Mouse (Mus musculus) kidney, embryonic 14.5 days (tissue): ENCODE measurements at regions not wholly inside any gene's neighbourhood (a gene's known extent, or its start where the extent isn't known, plus 50 kb on each side); places are given as distances from the start of the nearest gene placed in this dataset.

Experiments
- ATAC-seq: fragments of 200-750 bp; cut with Nextera tagmentation; 2 replicates; pipeline ENCODE4 v1.8.0; 2017; ENCODE audit warnings: moderate number of reproducible peaks, mild to moderate bottlenecking, moderate TSS enrichment, moderate library complexity; ENCODE audit not compliant: low FRiP score, low TSS enrichment
- H3K27ac ChIP-seq: fragments of 300-500 bp; sonication (generic); 2 replicates; pipeline ENCODE4 v1.5.1; 2014; ENCODE audit warnings: low read depth, mild to moderate bottlenecking, low read length, moderate library complexity, mixed read lengths
- H3K27me3 ChIP-seq: fragments of 300-500 bp; sonication (generic); 2 replicates; pipeline ENCODE4 v1.6.1; 2014; ENCODE audit warnings: mild to moderate bottlenecking, low read length; ENCODE audit not compliant: control insufficient read depth, insufficient read depth
- H3K36me3 ChIP-seq: fragments of 300-500 bp; sonication (generic); 2 replicates; pipeline ENCODE4 v1.6.1; 2014; ENCODE audit warnings: low read length, mixed read lengths; ENCODE audit not compliant: control insufficient read depth, insufficient read depth
- H3K4me1 ChIP-seq: fragments of 300-500 bp; sonication (generic); 2 replicates; pipeline ENCODE4 v1.6.1; 2014; ENCODE audit warnings: low read length, mixed read lengths; ENCODE audit not compliant: control insufficient read depth, insufficient read depth
- H3K4me2 ChIP-seq: fragments of 300-500 bp; sonication (generic); replicated peaks from 2 replicates; pipeline ENCODE4 v1.6.1; 2014; ENCODE audit warnings: low read depth, mild to moderate bottlenecking, low read length
- H3K4me3 ChIP-seq: fragments of 300-500 bp; sonication (generic); 2 replicates; pipeline ENCODE4 v1.5.1; 2014; ENCODE audit warnings: mild to moderate bottlenecking, low read length
- H3K9ac ChIP-seq: fragments of 300-500 bp; sonication (generic); 2 replicates; pipeline ENCODE4 v1.6.1; 2014; ENCODE audit warnings: low read depth, mild to moderate bottlenecking, low read length, moderate library complexity
- H3K9me3 ChIP-seq: fragments of 300-500 bp; sonication (generic); 2 replicates; pipeline ENCODE4 v1.6.1; 2016; ENCODE audit warnings: low read length; ENCODE audit not compliant: control insufficient read depth
- WGBS: fragments of 180-500 bp; shearing (Covaris S2); extraction: QIAGEN DNeasy Blood & Tissue Kit; methylation state at CpG from one replicate; pipeline ENCODE4 v1.1.7; 2014; 5-methylcytosine and 5-hydroxymethylcytosine counted together

DNA sequence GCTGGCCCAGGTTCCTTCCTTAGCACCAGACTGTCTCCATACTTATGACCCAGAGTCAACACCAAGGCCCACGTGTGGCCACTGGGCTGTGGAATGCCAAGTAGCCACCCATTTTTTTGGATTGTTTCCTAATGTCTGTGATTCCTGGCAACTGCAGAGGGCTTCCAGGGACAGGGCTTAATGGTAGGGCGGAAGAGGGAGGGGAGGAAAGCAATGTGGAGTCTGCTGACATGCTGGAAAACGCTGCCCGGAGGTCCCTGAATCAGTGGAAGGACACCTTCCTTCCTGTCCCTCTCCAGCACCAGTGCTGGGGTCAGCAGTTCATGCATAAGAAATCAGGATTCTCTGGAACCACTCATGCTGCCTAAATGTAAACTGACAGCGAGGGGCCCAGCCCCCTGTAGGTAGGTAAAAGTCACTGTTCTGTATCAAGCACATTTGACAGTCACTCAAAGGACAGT, 90.8 kb downstream of the Iyd start:
- no peak overlapping the region for H3K4me3 ChIP-seq
- H3K27me3 ChIP-seq: no peaks in the 10 kb centered on the region
- peaks cover 6% of the 10 kb centered on the region for H3K4me1 ChIP-seq
- H3K4me2 ChIP-seq: no peak overlapping the region
- no peak overlapping the region for H3K9ac ChIP-seq
- WGBS: 30% methylated on average over 5 of the region's 5 CpGs
- peak; percentile 24; the same call in 1 of the 2 replicates for ATAC-seq
- H3K36me3 ChIP-seq: no peaks in the 10 kb centered on the region
- peak overlapping the region; percentile 55; the same call in 1 of the 2 replicates for H3K27ac ChIP-seq
- H3K9me3 ChIP-seq: no peaks in the 10 kb centered on the region

DNA sequence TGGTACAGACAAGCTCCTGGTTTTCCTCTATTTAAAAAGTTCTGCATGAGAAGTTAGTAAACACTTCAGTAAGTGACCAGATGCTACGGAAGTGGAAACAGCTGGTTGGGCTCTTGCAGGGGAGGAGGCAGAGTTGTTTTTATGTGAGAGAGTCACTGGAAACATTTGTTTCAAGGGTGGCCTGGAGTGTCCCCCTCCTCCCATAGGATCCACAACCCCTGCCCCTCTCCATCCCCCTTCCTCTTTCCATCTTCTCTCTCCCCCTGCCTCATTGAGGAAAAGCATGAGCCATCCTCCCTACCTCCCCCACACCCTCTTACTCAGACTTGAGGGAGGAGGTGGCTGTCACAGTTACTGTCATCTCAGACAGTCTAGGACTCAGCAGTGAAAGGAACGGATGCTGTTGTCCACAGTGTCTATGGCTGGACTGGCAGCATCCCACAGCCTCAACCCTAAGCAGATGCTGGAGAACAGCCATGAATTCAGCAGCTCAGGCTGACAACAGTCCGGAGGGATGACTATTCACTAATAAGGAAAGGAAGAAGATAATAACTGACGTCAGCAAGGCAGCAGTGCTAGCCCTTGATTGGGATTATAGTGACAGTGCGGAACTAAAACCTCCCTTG, 93.9 kb downstream of the Iyd start:
- no peaks in the 10 kb centered on the region for H3K36me3 ChIP-seq
- H3K9me3 ChIP-seq: no peaks in the 10 kb centered on the region
- peak overlapping the region; percentile 76 for H3K27ac ChIP-seq
- no peaks in the 10 kb centered on the region for H3K27me3 ChIP-seq
- no peak overlapping the region for H3K4me2 ChIP-seq
- no peak overlapping the region for H3K9ac ChIP-seq
- peak; percentile 89 for ATAC-seq
- WGBS: 34% methylated on average over 5 of the region's 5 CpGs
- H3K4me1 ChIP-seq: peaks cover 6% of the 10 kb centered on the region
- H3K4me3 ChIP-seq: no peak overlapping the region

DNA sequence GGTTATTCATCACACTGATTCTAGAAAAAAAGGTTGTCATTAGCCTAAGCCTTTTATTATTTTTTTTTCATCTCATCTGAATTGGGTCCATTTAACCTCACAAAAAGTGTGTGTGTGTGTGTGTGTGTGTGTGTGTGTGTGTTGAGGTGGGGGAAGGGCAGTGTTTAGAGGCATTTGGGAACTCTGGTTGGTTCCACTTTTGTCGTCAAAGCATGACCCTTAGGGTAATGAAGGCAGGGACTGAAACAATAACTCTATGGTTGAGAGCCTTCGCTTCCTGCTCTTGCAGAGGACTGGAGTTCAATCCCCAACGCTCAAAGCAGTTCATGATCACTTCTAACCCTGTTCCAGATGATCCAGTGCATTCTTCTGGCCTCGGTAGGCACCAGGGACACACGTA, 96.1 kb upstream of the Plekhg1 start:
- Histone ChIP-seq H3K4me1 (no peaks in the 10 kb centered on the region), H3K4me3 (no peak overlapping the region), H3K27me3 (no peaks in the 10 kb centered on the region), H3K9ac (no peak overlapping the region), H3K27ac (no peak overlapping the region), H3K9me3 (no peaks in the 10 kb centered on the region), H3K36me3 (no peaks in the 10 kb centered on the region), H3K4me2 (no peak overlapping the region)
- WGBS: 55% methylated on average over 5 of the region's 5 CpGs
- ATAC-seq: no peak

DNA sequence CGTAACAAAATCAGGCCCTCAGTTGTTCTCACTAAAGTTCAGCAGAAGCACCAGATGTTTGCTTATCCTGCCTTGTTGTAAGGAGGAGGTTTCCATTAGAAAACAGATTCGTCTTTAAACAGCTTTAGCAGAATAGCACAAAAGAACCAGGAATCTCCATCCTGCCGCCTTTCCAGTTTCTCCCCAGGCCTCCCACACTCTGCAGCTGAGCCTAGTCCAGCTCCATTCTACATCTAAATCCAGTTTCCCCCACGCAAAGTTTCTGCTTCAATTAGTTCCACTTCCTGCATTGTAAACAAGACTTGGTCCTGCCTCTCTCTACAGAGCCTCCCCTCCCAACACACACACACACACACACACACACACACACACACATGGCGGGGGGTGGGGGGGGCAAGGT, 95.1 kb upstream of the Plekhg1 start:
- Histone ChIP-seq H3K4me2 (no peak overlapping the region), H3K27me3 (no peaks in the 10 kb centered on the region), H3K9ac (no peak overlapping the region), H3K4me1 (no peaks in the 10 kb centered on the region), H3K9me3 (no peaks in the 10 kb centered on the region), H3K27ac (no peak overlapping the region; the same call in 1 of the 2 replicates), H3K36me3 (no peaks in the 10 kb centered on the region), H3K4me3 (no peak overlapping the region)
- WGBS: 44% methylated on average over 5 of the region's 5 CpGs
- ATAC-seq: peak; percentile 65; the same call in 1 of the 2 replicates

DNA sequence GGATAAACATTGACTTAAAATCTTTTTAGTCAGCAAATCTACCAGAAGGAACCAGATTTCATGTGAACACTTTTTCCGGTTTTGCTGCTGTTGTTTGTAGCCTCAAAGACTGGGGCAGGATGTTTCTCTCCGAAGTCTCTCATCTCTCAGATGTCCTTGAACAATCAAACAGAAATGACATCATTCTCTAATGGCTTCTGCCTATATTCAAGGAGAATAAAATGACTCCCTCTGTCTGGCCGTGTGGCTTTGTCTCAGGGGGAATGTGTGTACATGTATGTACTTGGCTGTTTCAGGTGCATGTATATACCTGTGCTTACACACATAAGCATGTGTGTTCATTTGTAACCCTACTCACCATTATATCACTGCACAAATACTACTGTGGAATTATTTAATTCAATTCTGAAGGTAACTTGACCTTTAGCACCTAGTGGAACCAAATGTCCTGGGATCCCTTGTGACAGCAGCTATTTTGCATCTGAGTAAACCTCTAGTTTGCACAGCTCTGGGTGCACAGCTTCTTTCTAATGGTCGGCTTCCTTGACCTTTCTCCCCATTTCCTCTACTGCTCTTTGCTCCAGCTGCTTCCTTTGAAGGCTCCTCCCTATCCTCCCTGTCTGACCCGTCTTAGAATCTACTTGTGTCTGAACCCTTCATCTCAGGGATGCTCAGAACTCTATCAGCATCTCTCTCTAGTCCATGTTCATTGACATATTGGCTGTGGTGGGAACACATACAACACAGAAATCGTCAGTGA, 93.8 kb upstream of the Plekhg1 start:
- Histone ChIP-seq H3K27ac (no peak overlapping the region), H3K4me3 (no peak overlapping the region), H3K27me3 (no peaks in the 10 kb centered on the region), H3K9me3 (no peaks in the 10 kb centered on the region), H3K36me3 (no peaks in the 10 kb centered on the region), H3K4me1 (no peaks in the 10 kb centered on the region), H3K4me2 (no peak overlapping the region), H3K9ac (no peak overlapping the region)
- 55% methylated on average over 6 of the region's 6 CpGs for WGBS
- ATAC-seq: no peak

DNA sequence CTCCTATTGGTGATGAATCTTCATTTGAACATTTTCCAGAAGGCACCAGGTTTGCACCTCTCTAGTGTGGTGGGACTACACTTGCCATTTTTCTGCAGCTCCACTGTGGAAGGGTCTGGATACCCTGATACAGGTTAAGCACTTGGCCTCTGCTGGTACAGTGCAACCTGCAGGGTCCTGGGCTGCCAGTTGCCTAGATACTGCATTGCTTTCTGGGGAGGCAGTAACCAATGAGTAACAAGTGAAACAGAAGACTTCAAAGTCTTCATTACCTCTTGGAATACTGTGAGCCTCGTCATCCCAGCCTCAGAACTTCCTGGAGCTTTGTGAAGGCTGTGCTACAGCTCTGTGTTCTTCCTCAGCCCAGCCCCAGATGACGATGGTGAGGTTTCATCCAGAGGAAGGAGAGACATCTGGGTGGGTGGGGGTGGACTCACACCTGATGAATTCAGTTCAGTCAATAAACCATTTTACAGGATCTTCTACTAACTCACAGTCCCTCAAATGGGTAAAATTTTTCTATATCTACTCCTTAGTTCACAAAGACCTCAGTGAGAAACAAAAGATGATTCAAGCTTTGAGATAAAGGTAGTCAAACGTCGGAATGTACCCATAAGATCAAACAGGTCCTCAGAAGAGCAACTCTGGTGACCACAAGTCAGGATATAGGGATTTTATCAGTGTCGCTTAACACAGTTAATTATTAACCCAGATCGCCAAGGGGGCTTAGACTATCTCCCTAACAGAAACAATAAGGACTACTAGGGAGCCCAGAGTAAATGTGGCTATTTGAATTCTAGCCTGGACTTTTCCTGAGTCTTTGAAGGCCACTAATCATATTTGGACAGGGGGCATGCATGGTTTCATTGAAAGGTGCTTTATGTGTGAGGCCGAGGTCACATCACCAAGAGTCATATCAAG, 92.1 kb upstream of the Plekhg1 start:
- Histone ChIP-seq H3K4me2 (no peak overlapping the region), H3K27ac (no peak overlapping the region), H3K4me1 (no peaks in the 10 kb centered on the region), H3K4me3 (no peak overlapping the region), H3K9me3 (no peaks in the 10 kb centered on the region), H3K27me3 (no peaks in the 10 kb centered on the region), H3K9ac (no peak overlapping the region), H3K36me3 (no peaks in the 10 kb centered on the region)
- WGBS: 61% methylated on average over 7 of the region's 7 CpGs
- ATAC-seq: no peak

DNA sequence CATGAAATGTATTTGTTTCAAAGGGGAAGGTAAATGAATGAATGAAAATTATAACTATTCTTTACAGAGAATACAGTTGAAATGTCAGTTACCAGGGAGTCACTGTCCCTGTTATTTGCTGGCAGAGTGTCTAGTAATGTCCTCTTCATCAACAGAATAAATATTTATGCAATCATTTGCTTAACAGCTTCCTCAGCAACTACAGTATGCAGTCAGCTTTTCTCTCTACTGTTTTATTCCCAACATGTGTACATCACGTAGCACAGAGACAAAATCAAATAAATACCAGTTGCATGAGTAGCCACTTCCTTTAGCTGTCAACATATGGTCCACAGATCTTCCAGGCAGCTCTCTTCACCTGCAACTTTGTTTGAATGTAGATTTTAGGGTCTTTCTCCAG, 90.2 kb upstream of the Plekhg1 start:
- Histone ChIP-seq H3K36me3 (no peaks in the 10 kb centered on the region), H3K4me3 (no peak overlapping the region), H3K4me1 (no peaks in the 10 kb centered on the region), H3K27me3 (no peaks in the 10 kb centered on the region), H3K27ac (no peak overlapping the region), H3K4me2 (no peak overlapping the region), H3K9me3 (no peaks in the 10 kb centered on the region), H3K9ac (no peak overlapping the region)
- 77% methylated on average over 1 of the region's 1 CpGs for WGBS
- no peak for ATAC-seq

DNA sequence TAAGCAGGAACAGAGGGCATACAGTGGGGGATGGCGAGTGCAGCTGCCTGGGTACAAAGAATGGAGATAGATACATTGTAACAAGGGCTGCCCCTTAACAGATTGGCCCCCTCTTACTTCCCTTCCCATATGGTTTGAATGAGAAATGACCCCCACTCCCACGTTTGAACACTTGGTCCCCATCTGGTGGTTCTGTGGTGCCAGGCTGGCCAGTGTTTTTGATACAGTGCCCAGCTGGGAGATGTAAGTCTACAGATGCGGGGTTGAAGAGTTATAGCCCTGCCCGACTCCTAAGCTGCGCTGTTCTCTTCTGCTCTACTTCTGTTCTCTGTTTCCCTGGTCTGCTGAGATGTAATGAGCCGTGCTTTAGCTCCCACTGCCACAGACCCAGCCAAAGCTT, 89.6 kb upstream of the Plekhg1 start:
- no peaks in the 10 kb centered on the region for H3K27me3 ChIP-seq
- no peak overlapping the region for H3K4me2 ChIP-seq
- 74% methylated on average over 6 of the region's 6 CpGs for WGBS
- no peaks in the 10 kb centered on the region for H3K4me1 ChIP-seq
- H3K27ac ChIP-seq: no peak overlapping the region
- no peaks in the 10 kb centered on the region for H3K9me3 ChIP-seq
- no peak overlapping the region for H3K4me3 ChIP-seq
- no peak overlapping the region for H3K9ac ChIP-seq
- H3K36me3 ChIP-seq: no peaks in the 10 kb centered on the region
- ATAC-seq: no peak
